Mouse (Mus musculus) layer of hippocampus, adult 9-10 months (tissue): Measurements from ENCODE around the gene Mbnl1.

ENCODE experiments used
- DNase-seq: peaks from one replicate; pipeline ENCODE4 v3.0.0; 2022; ENCODE audit warnings: low spot score

The Mbnl1 gene

DNA sequence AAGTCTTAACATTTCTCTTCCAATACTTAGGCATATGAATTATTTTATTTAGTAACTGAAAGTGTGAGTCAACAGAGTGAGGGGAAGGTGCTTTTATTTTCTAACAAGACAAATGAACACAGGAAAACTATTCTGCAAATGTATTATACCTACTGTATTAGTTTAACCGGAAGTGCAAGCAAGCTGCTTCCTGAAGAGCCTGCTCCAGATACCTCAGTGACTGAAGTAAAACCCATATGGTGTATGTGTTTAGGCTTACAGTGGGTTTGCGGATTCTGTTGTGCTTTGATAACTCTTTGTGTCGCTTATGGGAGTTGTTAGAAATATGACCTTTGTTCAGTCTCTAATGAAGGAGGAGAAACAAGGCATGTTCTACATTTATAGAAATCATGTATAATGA lies 46.7 kb downstream of the Mbnl1 start:
- no peak for DNase-seq

GRCm38 (mm10) chr3:60524127-60524526 lies 51.5 kb downstream of the Mbnl1 start:
- DNase-seq: no peak

DNA sequence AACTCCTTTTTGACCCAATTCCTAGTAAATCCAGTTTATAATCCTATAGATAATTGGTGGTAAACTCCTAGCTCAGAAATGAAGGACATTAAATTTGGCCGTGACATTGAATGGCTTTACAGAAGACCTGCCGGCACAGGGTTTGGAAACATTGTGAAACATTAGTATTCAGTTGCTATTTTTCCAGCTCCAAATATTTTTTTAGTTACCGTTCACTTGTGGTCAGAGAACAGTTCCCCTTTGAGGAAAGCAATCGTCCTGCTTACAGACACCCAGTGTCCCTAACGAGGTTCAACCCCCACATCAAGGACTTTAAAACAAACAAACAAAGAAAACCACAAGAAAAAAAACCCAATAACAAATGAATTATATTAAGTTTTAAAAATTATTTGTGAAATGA lies 58.7 kb downstream of the Mbnl1 start:
- DNase-seq: no peak

DNA sequence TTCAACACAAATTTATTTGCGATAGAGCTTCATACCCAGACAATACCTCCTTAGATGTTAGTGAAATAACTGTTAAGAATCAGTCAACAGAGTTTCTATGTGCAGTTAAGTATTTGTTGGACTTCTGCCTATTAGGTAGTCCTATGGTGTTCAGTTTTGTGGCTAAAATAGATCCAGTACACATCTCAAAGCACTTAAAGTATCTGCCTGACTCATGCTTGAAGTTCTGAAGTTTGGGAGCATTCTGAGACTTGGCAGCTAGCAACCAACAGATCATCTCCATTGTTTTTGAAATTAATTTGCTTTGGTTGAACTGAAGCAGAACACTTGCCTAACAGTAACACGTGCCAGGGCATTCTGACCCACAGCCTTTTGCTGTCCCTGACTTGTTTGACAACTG lies 59.2 kb downstream of the Mbnl1 start:
- no peak for DNase-seq

DNA sequence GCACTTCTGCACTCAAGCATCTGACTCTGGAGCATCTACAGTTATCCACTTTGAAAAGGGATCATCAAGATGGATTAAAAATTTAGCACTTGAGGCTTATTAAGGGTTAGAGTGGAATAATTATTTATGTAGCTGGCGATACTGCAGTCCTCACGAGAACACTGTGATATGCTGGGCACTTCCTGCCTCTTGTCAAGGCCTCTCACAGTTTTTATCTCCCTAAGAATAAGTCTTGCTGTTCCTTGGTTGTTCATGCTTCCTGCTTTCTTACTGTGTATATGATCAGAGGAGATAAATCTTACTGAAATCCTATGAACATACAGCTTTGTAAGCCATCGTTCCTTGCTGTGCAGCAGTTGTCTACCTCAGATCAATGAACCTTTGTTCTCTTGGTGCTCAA lies 62.6 kb downstream of the Mbnl1 start:
- DNase-seq: no peak

DNA sequence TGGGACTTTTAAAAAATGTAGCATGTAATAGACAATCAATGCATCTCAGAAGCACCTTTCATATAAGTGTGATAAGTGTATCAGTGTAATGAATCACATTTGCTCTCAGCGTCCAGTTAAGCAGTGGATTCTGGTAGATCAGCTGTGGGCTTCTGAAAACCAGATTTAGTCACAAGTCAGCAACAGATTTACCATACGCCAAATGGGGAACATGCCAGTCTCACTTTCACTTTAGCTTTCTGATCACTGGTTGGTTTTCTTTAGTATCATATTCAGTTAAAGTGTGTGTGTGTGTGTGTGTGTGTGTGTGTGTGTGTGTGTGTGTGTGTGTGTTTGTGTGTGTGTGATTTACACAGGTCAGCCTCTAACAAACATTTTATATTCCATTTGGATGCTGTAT lies 64.4 kb downstream of the Mbnl1 start:
- no peak for DNase-seq

DNA sequence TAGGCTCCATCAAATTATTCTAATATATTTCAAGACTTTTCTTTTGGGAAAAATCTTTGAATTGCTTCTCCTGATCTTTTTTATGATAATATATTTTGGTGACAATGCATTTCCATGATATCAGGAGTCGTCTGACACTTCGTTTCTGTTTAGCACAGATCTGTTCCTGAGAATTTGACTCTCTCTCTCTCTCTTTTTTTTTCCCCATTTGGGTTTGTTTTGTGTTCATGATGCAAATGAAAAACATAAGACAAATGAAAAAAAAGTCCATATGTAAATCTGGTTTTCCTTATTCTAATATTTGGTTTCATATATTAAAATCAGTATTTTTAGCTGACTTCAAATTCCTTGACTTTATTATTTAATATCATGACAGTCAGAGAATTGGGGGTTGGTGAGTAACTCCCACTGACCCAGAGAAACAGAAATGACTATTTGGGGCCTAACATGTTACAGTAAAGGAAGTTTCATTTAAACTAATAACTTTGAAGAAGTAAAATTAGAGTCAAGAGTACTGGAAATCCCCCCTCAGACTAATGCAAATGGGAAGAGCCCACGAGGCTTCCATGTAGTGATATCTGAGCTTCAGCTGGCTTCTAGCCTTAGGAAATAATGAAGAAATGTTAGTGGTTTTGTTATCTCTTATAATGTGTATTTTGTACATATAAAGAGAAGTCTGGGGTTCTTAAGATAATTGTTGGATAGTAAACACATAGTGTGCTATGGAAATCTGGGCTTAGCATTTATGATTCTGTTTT lies 65.8 kb downstream of the Mbnl1 start:
- DNase-seq: no peak

GRCm38 (mm10) chr3:60541121-60541520 lies 68.5 kb downstream of the Mbnl1 start:
- no peak for DNase-seq

GRCm38 (mm10) chr3:60546196-60546595 lies 73.6 kb downstream of the Mbnl1 start:
- DNase-seq: no peak

DNA sequence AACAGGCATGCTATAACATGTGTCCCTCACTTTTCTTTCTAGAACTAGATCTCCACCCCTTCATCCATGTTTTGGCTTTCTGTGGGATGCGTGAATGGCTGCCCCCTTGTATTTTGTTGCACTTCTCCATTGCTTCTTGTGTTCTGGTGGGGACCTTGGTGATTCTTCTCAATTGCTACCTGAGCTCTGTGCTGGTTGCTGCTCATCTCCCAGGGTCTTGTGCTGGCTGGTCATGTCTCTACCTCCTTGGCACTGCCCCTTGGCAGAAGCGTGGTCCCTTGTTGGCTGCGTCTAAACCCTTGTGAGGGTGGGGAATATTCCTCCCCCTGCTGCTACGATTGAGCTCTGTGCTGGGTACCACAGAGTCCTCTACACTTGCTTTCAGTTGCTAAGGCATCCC lies 74.3 kb downstream of the Mbnl1 start:
- no peak for DNase-seq

DNA sequence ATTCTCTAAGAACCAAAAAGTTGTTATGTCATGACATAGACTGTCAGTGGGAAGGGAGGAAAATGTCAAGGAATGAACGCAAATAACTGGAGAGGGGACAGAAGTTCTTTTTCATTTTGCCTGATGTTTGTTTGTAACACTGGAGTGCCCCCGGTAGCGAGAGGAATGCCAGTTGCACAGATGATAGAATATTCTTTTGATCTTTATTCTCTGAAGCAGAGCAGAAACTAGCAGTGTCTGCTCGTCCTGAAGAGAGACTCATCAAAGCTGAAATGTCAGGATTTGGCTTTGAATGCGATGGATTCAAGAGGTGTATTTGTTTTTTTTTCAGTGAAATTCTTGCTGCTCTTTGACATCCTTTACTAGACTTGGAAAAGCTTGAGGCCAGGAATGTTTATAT lies 77.9 kb downstream of the Mbnl1 start:
- no peak for DNase-seq

- DNase-seq: no peak
Observed at GRCm38 (mm10) chr3:60551650-60552049, 79.0 kb downstream of the Mbnl1 start.

- DNase-seq: no peak
Observed at GRCm38 (mm10) chr3:60553011-60553410, 80.4 kb downstream of the Mbnl1 start.

- no peak for DNase-seq
Observed at GRCm38 (mm10) chr3:60556596-60556995, 84.0 kb downstream of the Mbnl1 start.

DNA sequence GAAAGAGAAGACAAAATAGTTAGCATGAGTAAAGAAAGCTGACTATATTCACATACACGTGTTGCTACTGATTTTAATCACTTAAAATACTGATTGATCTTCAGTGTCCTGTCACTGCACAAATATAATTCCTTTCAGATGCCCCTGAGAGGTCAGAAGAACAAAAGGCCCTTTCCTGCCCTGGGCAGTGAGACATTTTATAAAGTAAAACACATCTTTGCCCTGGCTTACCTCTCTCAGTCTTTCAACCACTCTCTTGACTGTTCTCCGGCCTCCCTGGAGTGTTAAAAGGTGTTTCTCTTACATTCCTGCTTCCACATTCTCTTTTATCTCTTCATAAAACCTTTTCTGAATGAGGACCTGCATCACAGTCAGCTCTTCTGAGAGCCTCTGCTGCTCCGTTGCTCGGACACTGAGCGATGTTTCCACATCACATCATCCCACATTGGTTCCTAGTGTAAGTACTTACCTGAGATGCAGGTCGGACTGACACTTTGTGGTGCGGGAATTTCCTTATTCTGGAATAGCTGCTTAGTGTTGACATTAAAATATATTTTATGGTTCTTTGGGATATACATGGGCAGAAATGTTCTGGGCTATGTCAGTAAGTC lies 85.7 kb downstream of the Mbnl1 start:
- no peak for DNase-seq

DNA sequence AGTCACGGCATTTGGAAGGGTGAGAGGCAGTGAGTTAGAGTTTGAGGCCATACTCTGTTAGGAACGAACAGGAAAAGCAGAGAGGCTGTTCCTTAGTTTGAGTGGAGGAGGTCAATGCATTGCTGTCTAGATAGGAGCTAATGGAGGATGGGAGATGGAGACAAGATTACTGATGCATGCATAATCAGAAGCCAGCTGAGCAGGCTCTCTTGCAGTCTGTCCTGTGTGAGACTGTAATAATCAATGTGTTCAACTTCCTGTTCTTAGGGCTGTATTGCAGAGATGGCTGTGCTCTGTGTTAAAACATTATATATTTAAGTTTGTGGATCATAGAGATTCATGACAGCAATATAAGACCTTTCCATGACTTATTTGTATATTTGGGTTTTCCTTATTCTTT lies 87.1 kb downstream of the Mbnl1 start:
- no peak for DNase-seq

GRCm38 (mm10) chr3:60563529-60564243 lies 91.1 kb downstream of the Mbnl1 start:
- no peak for DNase-seq

DNA sequence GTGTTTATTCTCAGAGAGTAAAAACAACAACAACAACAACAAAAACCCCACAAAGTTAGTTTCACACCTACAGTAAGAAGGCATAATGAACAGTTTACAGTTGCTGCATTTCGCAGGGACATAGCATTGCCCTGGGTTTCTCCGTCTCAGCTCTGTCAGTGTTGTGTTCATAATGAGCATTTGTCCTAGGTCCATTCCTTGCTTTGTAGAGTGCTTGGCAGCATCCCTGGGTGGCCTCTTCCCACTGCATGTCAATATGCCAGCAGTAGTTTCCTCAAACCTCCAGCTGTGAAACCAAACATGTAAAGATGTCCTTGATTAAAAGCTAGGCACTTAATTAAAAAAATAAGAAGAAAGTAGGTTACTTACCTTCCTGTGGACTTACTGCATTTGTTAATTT lies 91.6 kb downstream of the Mbnl1 start:
- no peak for DNase-seq

- no peak for DNase-seq
Observed at GRCm38 (mm10) chr3:60565204-60565603, 92.6 kb downstream of the Mbnl1 start.

- no peak for DNase-seq
Observed at GRCm38 (mm10) chr3:60565950-60566349, 93.3 kb downstream of the Mbnl1 start.

- no peak for DNase-seq
Observed at GRCm38 (mm10) chr3:60568171-60568684, 95.6 kb downstream of the Mbnl1 start.

DNA sequence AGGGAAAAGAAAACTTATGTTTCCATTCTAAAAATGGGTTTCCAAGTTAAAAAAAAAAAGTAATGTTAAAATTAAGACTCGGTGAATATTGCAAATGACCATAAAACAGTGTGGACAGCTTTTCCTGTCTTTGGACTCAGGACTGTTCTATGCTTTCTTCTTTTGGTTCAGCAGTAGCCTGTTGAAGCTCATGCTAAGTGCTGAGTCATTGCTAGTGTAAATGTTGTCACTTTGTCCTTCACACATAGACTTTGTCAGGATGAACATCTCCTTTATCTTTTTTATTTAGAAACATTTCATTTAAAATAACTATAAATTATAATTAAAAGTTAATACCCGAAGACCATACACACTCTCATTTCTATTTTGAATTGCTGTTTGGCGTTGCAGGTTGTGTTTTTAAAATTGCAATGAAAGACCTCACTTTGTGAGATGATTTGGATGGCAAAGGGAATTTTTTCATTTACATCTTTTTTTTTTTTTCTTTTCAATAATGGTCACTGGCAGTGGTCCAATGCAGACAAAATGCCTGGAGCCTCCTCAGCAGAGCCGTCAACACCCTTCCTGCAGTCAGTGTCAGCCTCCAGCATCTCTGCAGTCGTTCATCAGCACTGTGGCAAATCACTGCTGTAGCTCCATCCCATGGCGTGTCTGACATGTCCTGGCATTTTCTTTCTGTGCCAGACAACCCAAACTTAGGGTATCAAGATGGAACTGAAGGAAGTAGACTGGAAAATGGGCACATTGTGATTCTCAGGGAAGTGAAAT lies 96.4 kb downstream of the Mbnl1 start:
- no peak for DNase-seq
